Mouse (Mus musculus) hindbrain, embryonic 12.5 days (tissue): Measurements from ENCODE around the gene Col9a1. TPM values are rescaled to one million over a fixed set of nuclear protein-coding genes. Genes with fewer than 3 reads are reported as not detected.

Source experiments
- ATAC-seq: fragments of 200-750 bp; cut with Nextera tagmentation; 2 replicates; pipeline ENCODE4 v1.8.0; 2017; ENCODE audit warnings: moderate TSS enrichment; ENCODE audit not compliant: low FRiP score
- H3K27ac ChIP-seq: fragments of 300-500 bp; sonication (generic); 2 replicates; pipeline ENCODE4 v1.5.1; 2016; ENCODE audit warnings: mild to moderate bottlenecking
- H3K27me3 ChIP-seq: fragments of 300-500 bp; sonication (generic); 2 replicates; pipeline ENCODE4 v1.6.1; 2016; ENCODE audit warnings: mild to moderate bottlenecking
- H3K36me3 ChIP-seq: fragments of 300-500 bp; sonication (generic); 2 replicates; pipeline ENCODE4 v1.6.1; 2016; ENCODE audit warnings: mild to moderate bottlenecking
- H3K4me1 ChIP-seq: fragments of 300-500 bp; sonication (generic); 2 replicates; pipeline ENCODE4 v1.6.1; 2016
- H3K4me2 ChIP-seq: fragments of 300-500 bp; sonication (generic); replicated peaks from 2 replicates; pipeline ENCODE4 v1.6.1; 2016; ENCODE audit warnings: mild to moderate bottlenecking
- H3K4me3 ChIP-seq: fragments of 300-500 bp; sonication (generic); 2 replicates; pipeline ENCODE4 v1.5.1; 2016; ENCODE audit warnings: mild to moderate bottlenecking
- H3K9ac ChIP-seq: fragments of 300-500 bp; sonication (generic); 2 replicates; pipeline ENCODE4 v1.6.1; 2016; ENCODE audit warnings: mild to moderate bottlenecking, moderate library complexity
- H3K9me3 ChIP-seq: fragments of 300-500 bp; sonication (generic); replicated peaks from 2 replicates; pipeline ENCODE4 v1.6.1; 2016; ENCODE audit warnings: mild to moderate bottlenecking
- WGBS: fragments of 180-500 bp; shearing (Covaris S2); methylation state at CpG from one replicate; pipeline ENCODE4 v1.1.7; 2016; 5-methylcytosine and 5-hydroxymethylcytosine counted together
- polyA plus RNA-seq: library from polyadenylated mRNA; unstranded; fragments of >200 nt; fragmentation: Nextera tagmentation; extraction: Ambion mirVana; gene quantifications from 2 replicates; pipeline ENCODE4 v1.2.1, GENCODE M21; 2016

Gene Col9a1
- polyA plus RNA-seq = 101 and 107 TPM in 2 replicates

- H3K9ac ChIP-seq = no peak within 1 kb of the TSS
- no peaks in the 10 kb centered on the region for H3K9me3 ChIP-seq
- WGBS = 80% methylated on average over 6 of the region's 6 CpGs
These were observed at the start of gene Col9a1 for GRCm38 (mm10) chr1:24177224-24177851. Gene Col9a1 (plus strand): TSS chr1:24177610.

DNA sequence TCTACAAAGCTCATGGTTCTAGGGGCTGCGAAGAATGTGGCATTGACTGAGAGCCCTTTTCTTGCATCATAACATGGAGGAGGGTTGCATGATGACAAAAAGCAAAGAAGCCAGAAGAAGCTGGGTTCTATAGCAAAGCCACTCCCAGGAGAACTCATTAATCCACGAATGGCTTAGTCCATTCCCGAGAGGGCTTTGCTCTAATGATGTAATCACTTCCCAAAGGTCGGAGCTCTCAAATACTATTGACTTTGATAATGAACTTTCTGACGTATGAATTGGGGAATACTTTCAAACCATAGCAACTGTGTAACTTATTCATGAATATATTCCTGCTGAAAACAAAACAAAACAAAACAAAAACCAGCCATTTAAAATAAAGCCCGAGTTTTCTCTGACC, 49.5 kb upstream of the Col9a1 start:
- H3K4me1 ChIP-seq = no peaks in the 10 kb centered on the region
- no peaks in the 10 kb centered on the region for H3K27me3 ChIP-seq
- no peak overlapping the region for H3K27ac ChIP-seq
- no peak overlapping the region for H3K9ac ChIP-seq
- no peaks in the 10 kb centered on the region for H3K9me3 ChIP-seq
- no peak overlapping the region for H3K4me3 ChIP-seq
- H3K4me2 ChIP-seq = no peak overlapping the region
- WGBS = 64% methylated on average over 6 of the region's 6 CpGs
- H3K36me3 ChIP-seq = no peaks in the 10 kb centered on the region
- ATAC-seq = no peak

More at GRCm38 (mm10) chr1:24177224-24177851, at the start of gene Col9a1:
- H3K27me3 ChIP-seq = no peaks in the 10 kb centered on the region
- no peaks in the 10 kb centered on the region for H3K36me3 ChIP-seq
- H3K4me2 ChIP-seq = no peak within 1 kb of the TSS
- no peak within 1 kb of the TSS for H3K27ac ChIP-seq
- H3K4me1 ChIP-seq = no peaks in the 10 kb centered on the region
- no peak for ATAC-seq
- no peak within 1 kb of the TSS for H3K4me3 ChIP-seq

DNA sequence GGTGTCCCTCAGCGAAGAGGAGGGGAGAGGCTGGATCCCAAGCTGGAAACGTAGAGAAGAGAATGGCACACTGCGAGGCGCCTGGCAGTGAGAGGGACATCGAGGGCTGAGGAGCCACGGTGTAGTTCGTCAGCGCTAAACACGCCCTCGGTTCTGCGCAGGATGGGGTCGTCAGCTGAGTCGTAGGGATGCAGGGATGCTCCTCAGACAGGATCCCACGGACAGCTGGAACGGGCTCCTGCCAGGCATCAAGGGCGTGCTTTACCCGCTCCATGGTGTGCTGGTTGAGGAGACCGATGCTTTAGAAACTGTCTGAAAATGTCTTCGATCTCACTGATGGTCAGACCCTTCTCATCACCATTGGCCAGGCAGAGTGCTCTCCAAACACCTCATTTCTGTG, 43.6 kb upstream of the Col9a1 start:
- ATAC-seq = no peak
- no peak overlapping the region for H3K27ac ChIP-seq
- H3K9ac ChIP-seq = no peak overlapping the region
- peak overlapping the region; percentile 9; the same call in 1 of the 2 replicates for H3K4me2 ChIP-seq
- no peaks in the 10 kb centered on the region for H3K4me1 ChIP-seq
- H3K4me3 ChIP-seq = no peak overlapping the region
- no peaks in the 10 kb centered on the region for H3K9me3 ChIP-seq
- 26% methylated on average over 19 of the region's 19 CpGs for WGBS
- H3K36me3 ChIP-seq = no peaks in the 10 kb centered on the region
- no peaks in the 10 kb centered on the region for H3K27me3 ChIP-seq

GRCm38 (mm10) chr1:24134792-24135191, 42.6 kb upstream of the Col9a1 start:
- 0% methylated on average over 1 of the region's 1 CpGs for WGBS
- Histone ChIP-seq H3K27me3 (no peaks in the 10 kb centered on the region), H3K9me3 (no peaks in the 10 kb centered on the region), H3K27ac (no peak overlapping the region), H3K9ac (no peak overlapping the region), H3K4me3 (no peak overlapping the region), H3K4me2 (no peak overlapping the region), H3K4me1 (no peaks in the 10 kb centered on the region), H3K36me3 (no peaks in the 10 kb centered on the region)
- ATAC-seq = peak; percentile 67

- no peak overlapping the region for H3K9ac ChIP-seq
- no peak overlapping the region for H3K27ac ChIP-seq
- H3K4me1 ChIP-seq = no peaks in the 10 kb centered on the region
- 10% methylated on average over 3 of the region's 3 CpGs for WGBS
- H3K4me2 ChIP-seq = no peak overlapping the region
- H3K4me3 ChIP-seq = no peak overlapping the region
- H3K9me3 ChIP-seq = no peaks in the 10 kb centered on the region
- no peaks in the 10 kb centered on the region for H3K36me3 ChIP-seq
- no peak for ATAC-seq
- H3K27me3 ChIP-seq = no peaks in the 10 kb centered on the region
These were observed 40.3 kb upstream of the Col9a1 start for GRCm38 (mm10) chr1:24137133-24137532.

- Histone ChIP-seq H3K4me3 (no peak overlapping the region), H3K27ac (no peak overlapping the region), H3K36me3 (no peaks in the 10 kb centered on the region), H3K4me1 (no peaks in the 10 kb centered on the region), H3K4me2 (no peak overlapping the region), H3K9me3 (no peaks in the 10 kb centered on the region), H3K9ac (no peak overlapping the region), H3K27me3 (no peaks in the 10 kb centered on the region)
- ATAC-seq = no peak
- WGBS = 72% methylated on average over 6 of the region's 6 CpGs
These were observed 36.9 kb upstream of the Col9a1 start for GRCm38 (mm10) chr1:24140555-24140954.

- WGBS = 80% methylated on average over 8 of the region's 8 CpGs
- H3K36me3 ChIP-seq = no peaks in the 10 kb centered on the region
- H3K4me3 ChIP-seq = no peak overlapping the region
- H3K27me3 ChIP-seq = no peaks in the 10 kb centered on the region
- H3K4me2 ChIP-seq = no peak overlapping the region
- no peak overlapping the region for H3K9ac ChIP-seq
- no peak for ATAC-seq
- no peaks in the 10 kb centered on the region for H3K4me1 ChIP-seq
- H3K9me3 ChIP-seq = no peaks in the 10 kb centered on the region
- H3K27ac ChIP-seq = no peak overlapping the region
These were observed 33.9 kb upstream of the Col9a1 start for GRCm38 (mm10) chr1:24143504-24143903.

- H3K9me3 ChIP-seq = peaks cover 6% of the 10 kb centered on the region; the same call in 1 of the 2 replicates
- H3K9ac ChIP-seq = no peak overlapping the region
- H3K27ac ChIP-seq = no peak overlapping the region
- H3K4me3 ChIP-seq = no peak overlapping the region
- H3K4me2 ChIP-seq = no peak overlapping the region
- H3K27me3 ChIP-seq = no peaks in the 10 kb centered on the region
- H3K4me1 ChIP-seq = no peaks in the 10 kb centered on the region
- no peak for ATAC-seq
- WGBS = 97% methylated on average over 5 of the region's 5 CpGs
- no peaks in the 10 kb centered on the region for H3K36me3 ChIP-seq
These were observed 19.7 kb upstream of the Col9a1 start for GRCm38 (mm10) chr1:24157751-24158150.

GRCm38 (mm10) chr1:24169410-24169809, 8.0 kb upstream of the Col9a1 start:
- Histone ChIP-seq H3K9ac (no peak overlapping the region), H3K4me3 (no peak overlapping the region), H3K4me1 (no peaks in the 10 kb centered on the region), H3K27ac (no peak overlapping the region), H3K36me3 (no peaks in the 10 kb centered on the region), H3K4me2 (no peak overlapping the region), H3K9me3 (no peaks in the 10 kb centered on the region), H3K27me3 (no peaks in the 10 kb centered on the region)
- no peak for ATAC-seq
- WGBS = 51% methylated on average over 6 of the region's 6 CpGs

DNA sequence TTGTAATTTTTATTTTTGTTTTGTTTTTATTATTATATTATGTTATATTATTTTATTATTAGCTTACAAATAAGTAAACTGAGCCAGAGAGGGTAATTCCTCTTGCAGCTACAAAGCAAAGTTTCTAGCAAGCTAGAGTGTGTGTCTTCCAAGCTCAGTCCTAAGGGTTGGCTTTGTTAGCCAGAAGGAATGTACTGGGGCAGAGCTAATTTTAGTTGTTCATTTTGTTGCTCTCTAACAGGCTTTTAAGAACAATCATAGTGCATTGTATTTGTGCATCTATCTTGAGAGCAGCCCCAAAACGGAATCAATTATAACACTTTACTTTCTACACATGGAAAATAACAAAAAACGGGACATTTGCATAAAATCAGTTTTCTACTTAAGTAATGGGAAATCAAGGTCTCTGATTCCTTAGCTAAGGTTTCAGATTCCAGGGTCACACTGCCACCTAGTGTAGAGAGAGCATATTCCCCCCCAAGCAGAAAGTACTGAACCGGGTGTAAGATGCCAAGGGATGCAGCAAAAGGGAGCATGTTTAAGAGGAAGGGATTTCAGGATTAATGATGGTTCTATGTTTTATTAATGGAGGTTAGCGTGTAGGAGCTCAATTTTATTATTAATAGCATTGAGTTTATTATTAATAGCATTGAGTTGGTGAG, 6.1 kb upstream of the Col9a1 start:
- H3K4me1 ChIP-seq = no peaks in the 10 kb centered on the region
- H3K4me3 ChIP-seq = no peak overlapping the region
- peak; percentile 61; the same call in 1 of the 2 replicates for ATAC-seq
- H3K9me3 ChIP-seq = no peaks in the 10 kb centered on the region
- no peaks in the 10 kb centered on the region for H3K27me3 ChIP-seq
- H3K27ac ChIP-seq = no peak overlapping the region
- no peak overlapping the region for H3K4me2 ChIP-seq
- WGBS = 4% methylated on average over 4 of the region's 4 CpGs
- H3K36me3 ChIP-seq = no peaks in the 10 kb centered on the region
- no peak overlapping the region for H3K9ac ChIP-seq

DNA sequence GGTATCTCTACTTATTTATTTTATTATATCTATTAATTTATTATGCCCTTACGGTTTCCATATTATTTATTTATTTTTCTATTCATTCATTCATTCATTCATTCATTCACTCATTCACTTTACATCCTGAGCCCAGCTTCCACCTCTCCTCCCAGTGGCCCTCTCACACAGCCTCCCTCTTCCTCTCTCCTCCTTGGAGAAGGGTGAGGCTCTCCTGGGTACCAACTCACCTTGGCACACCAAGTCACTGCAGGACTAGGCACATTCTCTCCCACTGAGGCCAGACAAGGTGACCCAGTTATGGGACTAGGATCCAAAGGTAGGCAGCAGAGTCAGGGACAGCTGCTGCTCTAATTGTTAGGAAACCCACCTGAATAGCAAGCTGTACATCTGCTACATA, 5.5 kb upstream of the Col9a1 start:
- peak; percentile 72 for ATAC-seq
- no peak overlapping the region for H3K27ac ChIP-seq
- H3K4me2 ChIP-seq = no peak overlapping the region
- H3K36me3 ChIP-seq = no peaks in the 10 kb centered on the region
- H3K9me3 ChIP-seq = no peaks in the 10 kb centered on the region
- WGBS = 62% methylated on average over 1 of the region's 1 CpGs
- H3K9ac ChIP-seq = no peak overlapping the region
- no peaks in the 10 kb centered on the region for H3K27me3 ChIP-seq
- no peak overlapping the region for H3K4me3 ChIP-seq
- H3K4me1 ChIP-seq = no peaks in the 10 kb centered on the region

DNA sequence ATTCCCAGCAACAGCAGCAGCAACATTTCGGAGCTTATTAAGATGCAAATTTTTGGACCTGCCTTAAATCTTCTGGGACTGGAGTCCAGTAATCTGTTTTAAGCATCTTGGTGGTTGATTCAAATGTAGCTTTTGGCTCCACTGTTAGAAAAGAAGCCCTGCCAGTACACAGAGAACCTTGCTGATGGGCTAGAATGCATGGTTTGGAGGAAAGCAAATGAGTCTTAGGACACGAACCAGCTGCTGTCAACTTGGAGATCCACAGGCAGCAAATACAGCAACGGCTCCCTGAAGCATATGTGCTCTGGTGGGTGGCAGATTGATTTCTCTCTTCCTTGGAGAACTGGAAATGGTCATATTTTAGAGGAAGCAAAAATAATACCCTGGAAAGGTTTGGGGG, 4.8 kb upstream of the Col9a1 start:
- WGBS = 57% methylated on average over 3 of the region's 3 CpGs

DNA sequence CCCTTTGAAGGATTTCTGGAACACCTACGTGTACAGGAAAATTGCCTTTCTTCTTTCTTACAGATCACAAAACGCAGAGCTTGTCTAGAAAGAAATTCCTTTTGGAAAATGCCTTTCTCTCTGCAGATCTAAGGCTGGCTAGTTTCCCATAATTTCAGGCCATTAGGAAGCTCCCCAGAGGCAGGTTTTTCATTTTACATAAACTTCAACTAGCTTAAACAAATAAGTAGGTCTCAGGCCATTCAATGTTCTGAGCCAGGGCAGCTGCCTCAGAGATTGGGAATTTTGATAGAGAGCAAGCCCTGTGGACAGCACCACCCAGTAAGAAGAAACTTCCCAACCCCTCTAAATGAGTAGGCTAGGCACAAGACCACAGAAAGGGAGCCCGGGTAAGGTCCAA, 1.6 kb upstream of the Col9a1 start:
- Histone ChIP-seq H3K27me3 (no peaks in the 10 kb centered on the region), H3K27ac (no peak overlapping the region), H3K4me2 (no peak overlapping the region), H3K4me3 (no peak overlapping the region), H3K36me3 (no peaks in the 10 kb centered on the region), H3K9ac (no peak overlapping the region), H3K4me1 (no peaks in the 10 kb centered on the region), H3K9me3 (no peaks in the 10 kb centered on the region)
- no peak for ATAC-seq
- 71% methylated on average over 3 of the region's 3 CpGs for WGBS

More for the DNA sequence above, 4.8 kb upstream of the Col9a1 start:
- H3K9ac ChIP-seq = no peak overlapping the region
- no peaks in the 10 kb centered on the region for H3K27me3 ChIP-seq
- no peak overlapping the region for H3K4me3 ChIP-seq
- no peak overlapping the region for H3K27ac ChIP-seq
- H3K4me2 ChIP-seq = no peak overlapping the region
- no peaks in the 10 kb centered on the region for H3K36me3 ChIP-seq
- no peaks in the 10 kb centered on the region for H3K9me3 ChIP-seq
- no peak for ATAC-seq
- H3K4me1 ChIP-seq = no peaks in the 10 kb centered on the region
